Mouse (Mus musculus): ENCODE data around the gene Wipi2. TPM values are rescaled to one million over a fixed set of nuclear protein-coding genes. Genes with fewer than 3 reads are reported as not detected.

Wipi2 gene
- polyA plus RNA-seq, 1 experiment from 2014 or later, result 40.1 TPM

- WGBS, result 81% methylated on average over 7 of the region's 7 CpGs
- H3K4me2 ChIP-seq (replicated peaks; ENCODE audit: low read depth, low read length), result no peak overlapping the region
- H3K9ac ChIP-seq (replicated peaks; ENCODE audit: low read depth, low read length), result no peak overlapping the region
- H3K27ac ChIP-seq (ENCODE audit: low read length), result no peak overlapping the region
- H3K27me3 ChIP-seq (ENCODE audit: control insufficient read depth, insufficient read depth, low read length), result no peaks in the 10 kb centered on the region
- no peak overlapping the region for H3K4me3 ChIP-seq (ENCODE audit: low read depth, low read length)
- H3K36me3 ChIP-seq (ENCODE audit: control insufficient read depth, insufficient read depth, low read length), result no peaks in the 10 kb centered on the region
- H3K4me1 ChIP-seq (ENCODE audit: control insufficient read depth, insufficient read depth, low read length), result no peaks in the 10 kb centered on the region
- no peak for ATAC-seq (ENCODE audit: insufficient number of reproducible peaks, insufficient read depth, low FRiP score, low read depth)
- no peaks in the 10 kb centered on the region for H3K9me3 ChIP-seq (ENCODE audit: control insufficient read depth, low read depth, low read length)
These were observed 23.1 kb upstream of the Wipi2 start for GRCm38 (mm10) chr5:142604379-142604778.

GRCm38 (mm10) chr5:142605288-142605687, 22.2 kb upstream of the Wipi2 start:
- Histone ChIP-seq H3K27ac (ENCODE audit: low read length) (no peak overlapping the region), H3K4me3 (ENCODE audit: low read depth, low read length) (no peak overlapping the region), H3K9me3 (ENCODE audit: control insufficient read depth, low read depth, low read length) (no peaks in the 10 kb centered on the region), H3K36me3 (ENCODE audit: control insufficient read depth, insufficient read depth, low read length) (no peaks in the 10 kb centered on the region), H3K9ac (replicated peaks; ENCODE audit: low read depth, low read length) (no peak overlapping the region), H3K4me1 (ENCODE audit: control insufficient read depth, insufficient read depth, low read length) (no peaks in the 10 kb centered on the region), H3K27me3 (ENCODE audit: control insufficient read depth, insufficient read depth, low read length) (no peaks in the 10 kb centered on the region), H3K4me2 (replicated peaks; ENCODE audit: low read depth, low read length) (no peak overlapping the region)
- ATAC-seq (ENCODE audit: insufficient number of reproducible peaks, insufficient read depth, low FRiP score, low read depth), result no peak
- 88% methylated on average over 12 of the region's 12 CpGs for WGBS

GRCm38 (mm10) chr5:142608259-142608988, 19.1 kb upstream of the Wipi2 start, which contains the start of gene Mmd2:
Gene Mmd2, minus strand, starts transcription at chr5:142608800.
- peak within 1 kb of the TSS; percentile 70 for H3K4me2 ChIP-seq (replicated peaks; ENCODE audit: low read depth, low read length)
- ATAC-seq (ENCODE audit: insufficient number of reproducible peaks, insufficient read depth, low FRiP score, low read depth), result peak; percentile 56
- WGBS, result 3% methylated on average over 38 of the region's 42 CpGs
- H3K9me3 ChIP-seq (ENCODE audit: control insufficient read depth, low read depth, low read length), result no peaks in the 10 kb centered on the region
- no peak within 1 kb of the TSS for H3K27ac ChIP-seq (ENCODE audit: low read length)
- no peaks in the 10 kb centered on the region for H3K4me1 ChIP-seq (ENCODE audit: control insufficient read depth, insufficient read depth, low read length)
- H3K27me3 ChIP-seq (ENCODE audit: control insufficient read depth, insufficient read depth, low read length), result no peaks in the 10 kb centered on the region
- no peaks in the 10 kb centered on the region for H3K36me3 ChIP-seq (ENCODE audit: control insufficient read depth, insufficient read depth, low read length)
- H3K4me3 ChIP-seq (ENCODE audit: low read depth, low read length), result peak within 1 kb of the TSS; percentile 35
- H3K9ac ChIP-seq (replicated peaks; ENCODE audit: low read depth, low read length), result peak within 1 kb of the TSS; percentile 22; the same call in 1 of the 2 replicates

GRCm38 (mm10) chr5:142608989-142609325, 18.5 kb upstream of the Wipi2 start:
- WGBS, result 5% methylated on average over 4 of the region's 4 CpGs
- Histone ChIP-seq H3K4me2 (replicated peaks; ENCODE audit: low read depth, low read length) (peak overlapping the region; percentile 70), H3K27me3 (ENCODE audit: control insufficient read depth, insufficient read depth, low read length) (no peaks in the 10 kb centered on the region), H3K27ac (ENCODE audit: low read length) (no peak overlapping the region), H3K9me3 (ENCODE audit: control insufficient read depth, low read depth, low read length) (no peaks in the 10 kb centered on the region), H3K4me3 (ENCODE audit: low read depth, low read length) (peak overlapping the region; percentile 35), H3K4me1 (ENCODE audit: control insufficient read depth, insufficient read depth, low read length) (no peaks in the 10 kb centered on the region), H3K9ac (replicated peaks; ENCODE audit: low read depth, low read length) (no peak overlapping the region; the same call in 1 of the 2 replicates), H3K36me3 (ENCODE audit: control insufficient read depth, insufficient read depth, low read length) (no peaks in the 10 kb centered on the region)
- no peak; the same call in 1 of the 2 replicates for ATAC-seq (ENCODE audit: insufficient number of reproducible peaks, insufficient read depth, low FRiP score, low read depth)

- Histone ChIP-seq H3K4me2 (replicated peaks; ENCODE audit: low read depth, low read length) (no peak overlapping the region), H3K36me3 (ENCODE audit: control insufficient read depth, insufficient read depth, low read length) (no peaks in the 10 kb centered on the region), H3K27me3 (ENCODE audit: control insufficient read depth, insufficient read depth, low read length) (no peaks in the 10 kb centered on the region), H3K9ac (replicated peaks; ENCODE audit: low read depth, low read length) (no peak overlapping the region), H3K27ac (ENCODE audit: low read length) (no peak overlapping the region), H3K4me3 (ENCODE audit: low read depth, low read length) (no peak overlapping the region), H3K9me3 (ENCODE audit: control insufficient read depth, low read depth, low read length) (no peaks in the 10 kb centered on the region), H3K4me1 (ENCODE audit: control insufficient read depth, insufficient read depth, low read length) (no peaks in the 10 kb centered on the region)
- 88% methylated on average over 4 of the region's 4 CpGs for WGBS
- ATAC-seq (ENCODE audit: insufficient number of reproducible peaks, insufficient read depth, low FRiP score, low read depth), result no peak
These were observed 17.1 kb upstream of the Wipi2 start for GRCm38 (mm10) chr5:142610362-142610761.

- Histone ChIP-seq H3K9me3 (ENCODE audit: control insufficient read depth, low read depth, low read length) (no peaks in the 10 kb centered on the region), H3K4me3 (ENCODE audit: low read depth, low read length) (no peak overlapping the region), H3K27ac (ENCODE audit: low read length) (no peak overlapping the region), H3K9ac (replicated peaks; ENCODE audit: low read depth, low read length) (no peak overlapping the region), H3K36me3 (ENCODE audit: control insufficient read depth, insufficient read depth, low read length) (no peaks in the 10 kb centered on the region), H3K4me1 (ENCODE audit: control insufficient read depth, insufficient read depth, low read length) (no peaks in the 10 kb centered on the region), H3K4me2 (replicated peaks; ENCODE audit: low read depth, low read length) (no peak overlapping the region), H3K27me3 (ENCODE audit: control insufficient read depth, insufficient read depth, low read length) (no peaks in the 10 kb centered on the region)
- WGBS, result 51% methylated on average over 3 of the region's 3 CpGs
- no peak for ATAC-seq (ENCODE audit: insufficient number of reproducible peaks, insufficient read depth, low FRiP score, low read depth)
These were observed 13.0 kb upstream of the Wipi2 start for GRCm38 (mm10) chr5:142614513-142614912.

GRCm38 (mm10) chr5:142615638-142616037, 11.9 kb upstream of the Wipi2 start:
- WGBS, result 80% methylated on average over 4 of the region's 4 CpGs
- no peaks in the 10 kb centered on the region for H3K27me3 ChIP-seq (ENCODE audit: control insufficient read depth, insufficient read depth, low read length)
- H3K4me2 ChIP-seq (replicated peaks; ENCODE audit: low read depth, low read length), result no peak overlapping the region
- no peak overlapping the region for H3K27ac ChIP-seq (ENCODE audit: low read length)
- ATAC-seq (ENCODE audit: insufficient number of reproducible peaks, insufficient read depth, low FRiP score, low read depth), result no peak
- no peaks in the 10 kb centered on the region for H3K9me3 ChIP-seq (ENCODE audit: control insufficient read depth, low read depth, low read length)
- no peak overlapping the region for H3K9ac ChIP-seq (replicated peaks; ENCODE audit: low read depth, low read length)
- no peak overlapping the region for H3K4me3 ChIP-seq (ENCODE audit: low read depth, low read length)
- H3K4me1 ChIP-seq (ENCODE audit: control insufficient read depth, insufficient read depth, low read length), result no peaks in the 10 kb centered on the region
- H3K36me3 ChIP-seq (ENCODE audit: control insufficient read depth, insufficient read depth, low read length), result no peaks in the 10 kb centered on the region

- Histone ChIP-seq H3K4me3 (ENCODE audit: low read depth, low read length) (no peak overlapping the region), H3K4me1 (ENCODE audit: control insufficient read depth, insufficient read depth, low read length) (no peaks in the 10 kb centered on the region), H3K36me3 (ENCODE audit: control insufficient read depth, insufficient read depth, low read length) (no peaks in the 10 kb centered on the region), H3K4me2 (replicated peaks; ENCODE audit: low read depth, low read length) (no peak overlapping the region), H3K9ac (replicated peaks; ENCODE audit: low read depth, low read length) (no peak overlapping the region), H3K27me3 (ENCODE audit: control insufficient read depth, insufficient read depth, low read length) (no peaks in the 10 kb centered on the region), H3K27ac (ENCODE audit: low read length) (no peak overlapping the region), H3K9me3 (ENCODE audit: control insufficient read depth, low read depth, low read length) (no peaks in the 10 kb centered on the region)
- no peak for ATAC-seq (ENCODE audit: insufficient number of reproducible peaks, insufficient read depth, low FRiP score, low read depth)
- 43% methylated on average over 6 of the region's 6 CpGs for WGBS
These were observed 11.2 kb upstream of the Wipi2 start for GRCm38 (mm10) chr5:142616326-142616725.

- H3K9ac ChIP-seq (replicated peaks; ENCODE audit: low read depth, low read length), result no peak overlapping the region
- no peak overlapping the region for H3K27ac ChIP-seq (ENCODE audit: low read length)
- H3K4me2 ChIP-seq (replicated peaks; ENCODE audit: low read depth, low read length), result no peak overlapping the region
- ATAC-seq (ENCODE audit: insufficient number of reproducible peaks, insufficient read depth, low FRiP score, low read depth), result no peak
- H3K9me3 ChIP-seq (ENCODE audit: control insufficient read depth, low read depth, low read length), result no peaks in the 10 kb centered on the region
- 21% methylated on average over 5 of the region's 5 CpGs for WGBS
- H3K36me3 ChIP-seq (ENCODE audit: control insufficient read depth, insufficient read depth, low read length), result no peaks in the 10 kb centered on the region
- no peak overlapping the region for H3K4me3 ChIP-seq (ENCODE audit: low read depth, low read length)
- no peaks in the 10 kb centered on the region for H3K27me3 ChIP-seq (ENCODE audit: control insufficient read depth, insufficient read depth, low read length)
- no peaks in the 10 kb centered on the region for H3K4me1 ChIP-seq (ENCODE audit: control insufficient read depth, insufficient read depth, low read length)
These were observed 7.6 kb upstream of the Wipi2 start for GRCm38 (mm10) chr5:142619866-142620265.

Data from stomach, embryonic 14.5 days (tissue).